Mouse (Mus musculus): ENCODE data around the gene Ube2cbp.

GRCm38 (mm10) chr9:86391467-86391866 is 73.3 kb downstream of the Ube2cbp start:
- TF ChIP-seq ELF1 (IDR thresholded peaks at IDR 0.05; ENCODE audit: low read depth, low read length) (no peak), MAFK (IDR thresholded peaks at IDR 0.05; ENCODE audit: insufficient replicate concordance, low read length) (no peak), POLR2A (IDR thresholded peaks at IDR 0.05; ENCODE audit: low read depth, low read length) (no peak), NRF1 (IDR thresholded peaks at IDR 0.05; ENCODE audit: low read depth, low read length) (no peak), E2F4 (IDR thresholded peaks at IDR 0.05; ENCODE audit: insufficient replicate concordance, low read depth, low read length) (no peak), MYC (IDR thresholded peaks at IDR 0.05; ENCODE audit: low read depth, low read length) (no peak), CTCF (conservative IDR thresholded peaks at IDR 0.05 in 1 of 2, IDR thresholded peaks at IDR 0.05 in 1 of 2; ENCODE audit: low read depth in 2 of 2, low read length in 2 of 2) (no peak)

Data from CH12.LX (cell line).